Mouse (Mus musculus): Measurements from ENCODE around the gene Prkcq.

Prkcq gene

DNA sequence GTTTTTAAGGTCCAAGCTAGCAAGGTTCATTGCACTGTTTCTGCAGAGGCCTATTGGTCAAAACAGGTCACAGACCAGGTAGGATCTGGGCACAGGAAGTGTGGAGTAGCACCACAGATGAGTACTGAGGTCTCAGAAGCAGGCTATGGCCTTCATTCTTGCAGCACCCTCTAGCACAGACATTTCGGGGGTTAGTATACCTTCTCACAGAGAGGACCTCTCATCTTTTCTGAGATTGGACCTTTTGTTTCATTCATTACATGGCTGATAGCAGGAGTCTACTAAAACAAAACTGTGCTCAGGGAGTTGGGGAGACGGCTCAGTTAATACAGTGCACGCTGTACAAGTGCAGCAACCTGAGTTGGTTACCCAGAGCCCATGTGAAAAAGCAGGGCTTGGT is 14.7 kb downstream of the Prkcq start:
- no peak for DNase-seq (ENCODE audit: low spot score)

DNA sequence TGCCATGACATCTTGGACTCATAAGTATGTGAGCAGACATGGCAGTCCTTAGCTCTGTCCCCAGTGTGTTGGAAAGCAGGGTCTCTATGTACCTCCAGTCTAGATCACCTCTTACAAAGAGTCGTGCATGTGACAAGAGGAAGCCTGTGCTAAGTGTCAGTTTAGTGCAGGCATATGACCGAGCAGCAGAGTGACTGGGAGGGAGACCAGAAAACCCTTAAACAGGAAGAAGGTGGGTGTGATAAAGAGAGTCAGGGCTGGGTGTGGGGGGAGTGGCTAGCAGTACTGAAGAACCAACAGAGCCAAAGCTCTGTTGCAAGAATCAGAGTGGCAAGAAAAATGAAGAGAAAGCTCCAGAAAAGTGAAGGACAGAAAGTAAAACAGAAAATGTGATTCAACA is 15.3 kb downstream of the Prkcq start:
- no peak for DNase-seq (ENCODE audit: low spot score)

DNA sequence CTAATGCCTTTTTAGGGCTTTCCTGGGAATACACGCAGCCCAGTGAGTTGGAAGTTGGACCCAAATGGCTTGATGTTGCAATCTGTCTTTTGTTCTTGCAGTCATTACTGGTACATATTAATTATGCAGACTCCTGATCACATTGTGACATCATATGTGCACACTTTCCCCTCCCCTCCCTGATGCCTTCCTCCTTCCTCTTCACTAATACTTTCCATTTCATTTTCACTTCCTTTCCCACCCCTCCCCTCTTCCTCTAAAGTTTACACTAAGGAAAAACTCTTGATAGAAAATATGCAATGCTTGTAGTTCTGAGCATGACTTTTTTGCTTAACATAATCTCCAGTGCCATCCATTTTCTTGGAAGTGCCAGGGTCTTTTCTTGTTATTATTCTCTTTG is 16.4 kb downstream of the Prkcq start:
- DNase-seq (ENCODE audit: low spot score), result no peak

DNA sequence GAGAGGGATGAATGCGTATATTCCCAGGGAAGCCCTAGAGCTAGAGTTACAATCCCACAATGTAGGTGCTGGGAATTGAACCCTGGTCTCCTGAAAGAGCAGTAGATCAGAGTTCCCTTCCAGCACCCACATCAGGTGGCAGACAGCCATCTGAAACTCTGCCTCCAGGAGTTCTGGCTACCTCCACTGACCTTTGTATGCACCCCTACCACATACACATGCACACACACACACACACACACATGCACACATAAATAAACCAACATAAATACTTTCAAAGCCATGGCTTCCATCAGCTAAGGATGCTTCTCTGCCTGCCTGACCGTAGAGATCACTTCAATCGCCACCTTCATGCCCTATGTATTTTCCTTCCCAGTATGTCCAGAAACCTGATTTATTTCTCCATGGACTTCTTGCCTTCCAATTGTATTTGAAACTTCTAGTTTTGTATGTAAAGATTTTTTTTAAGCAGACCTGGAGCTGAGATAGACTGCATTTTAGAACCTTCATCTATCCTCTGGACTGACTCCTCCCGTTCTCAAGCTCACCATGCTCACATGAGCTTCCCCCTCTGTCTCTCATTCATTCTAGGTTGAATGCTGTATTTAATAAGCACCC is 17.4 kb downstream of the Prkcq start:
- no peak for DNase-seq (ENCODE audit: low spot score)

DNA sequence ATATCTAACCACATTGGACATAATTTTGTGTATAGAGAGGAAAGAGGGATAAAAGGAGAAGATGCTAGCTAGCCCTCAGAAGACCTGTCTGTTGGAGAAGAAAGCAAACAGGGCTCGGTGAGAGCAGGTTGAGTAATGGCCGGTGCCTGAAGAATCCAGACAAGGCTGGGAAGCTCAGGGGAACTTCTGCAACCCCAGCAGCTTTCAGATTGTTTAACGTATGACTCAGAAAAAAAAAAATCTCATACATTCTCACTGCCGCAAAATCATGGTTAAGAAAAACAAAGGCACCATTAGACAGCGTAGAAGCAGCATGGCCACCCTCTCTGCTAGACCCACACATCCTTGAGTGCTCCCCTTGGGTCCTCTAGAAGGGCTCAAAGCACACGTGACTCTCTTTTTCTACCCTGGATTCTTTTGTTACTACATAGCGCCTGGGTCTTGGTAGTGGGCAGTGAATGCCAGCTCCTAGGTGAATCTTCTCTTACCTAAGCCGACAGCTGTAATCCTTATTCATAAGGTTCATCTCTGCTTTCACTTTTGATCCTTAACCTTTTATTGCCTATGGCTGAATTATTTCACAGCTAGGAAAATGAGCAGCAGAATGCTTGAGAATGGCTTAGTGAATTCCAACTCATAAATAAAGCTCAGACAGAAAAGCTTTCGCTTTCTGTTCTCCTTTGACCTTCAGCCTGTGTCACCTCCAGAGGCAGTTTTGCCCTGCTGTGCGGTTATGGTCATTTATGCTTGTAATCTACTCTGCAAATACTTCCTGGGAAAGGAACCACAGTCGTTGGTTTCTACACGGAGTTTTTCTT is 20.6 kb downstream of the Prkcq start:
- DNase-seq (ENCODE audit: low spot score), result no peak

DNA sequence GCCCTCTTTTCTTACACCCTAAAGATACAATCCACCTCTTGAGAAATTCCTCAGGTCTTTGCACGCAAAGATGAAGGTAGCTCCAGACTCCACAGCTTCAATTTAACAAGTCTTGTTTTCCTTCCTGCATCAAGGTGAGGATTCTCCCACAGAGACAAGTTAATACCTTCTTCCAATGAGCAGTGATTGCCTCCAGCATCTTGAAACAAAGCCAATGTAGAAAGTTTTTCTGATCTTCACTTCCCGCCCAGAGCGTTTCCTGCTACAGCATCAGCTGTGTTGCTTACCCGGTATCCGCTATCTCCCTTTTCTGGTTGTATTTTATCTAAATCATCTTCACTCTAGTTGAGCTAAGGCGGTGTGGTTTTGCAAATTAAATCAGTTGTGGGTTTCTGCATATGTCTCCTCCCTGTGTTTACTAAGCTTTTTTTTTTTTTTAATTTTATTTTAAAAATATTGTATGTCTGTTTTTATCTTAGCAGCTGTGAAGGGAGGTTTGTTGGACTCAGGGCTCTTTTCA is 21.3 kb downstream of the Prkcq start:
- DNase-seq (ENCODE audit: low spot score), result no peak

DNA sequence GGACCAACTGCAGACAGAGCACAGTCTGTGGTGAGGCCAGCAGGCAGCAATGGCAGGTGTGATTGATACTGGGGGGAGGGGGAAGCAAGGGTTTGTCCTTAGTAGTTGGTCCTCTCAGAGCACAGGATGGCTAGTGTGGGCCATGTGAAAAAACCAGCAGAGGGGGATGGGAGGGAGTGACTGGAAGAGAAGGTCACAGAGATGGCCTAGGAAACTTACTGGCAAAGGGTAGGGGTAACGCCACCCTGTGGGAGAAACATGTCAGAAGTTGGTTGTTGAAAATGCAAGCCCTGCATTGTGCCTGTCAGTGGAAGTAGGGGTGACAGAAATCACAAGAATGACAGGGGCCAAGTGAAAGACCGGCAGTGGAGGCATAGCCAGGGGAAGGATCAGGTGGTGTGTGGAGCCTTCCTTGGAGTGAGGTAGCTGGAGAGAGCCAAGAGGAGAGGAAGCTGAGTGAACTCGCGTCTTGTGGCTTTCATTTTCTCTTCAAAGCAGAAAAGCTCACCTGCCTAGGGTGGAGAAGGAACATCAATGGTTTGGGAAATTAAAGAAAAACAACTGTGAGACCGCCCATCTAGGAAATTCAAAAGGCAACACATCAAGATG is 22.9 kb downstream of the Prkcq start:
- DNase-seq (ENCODE audit: low spot score), result no peak

DNA sequence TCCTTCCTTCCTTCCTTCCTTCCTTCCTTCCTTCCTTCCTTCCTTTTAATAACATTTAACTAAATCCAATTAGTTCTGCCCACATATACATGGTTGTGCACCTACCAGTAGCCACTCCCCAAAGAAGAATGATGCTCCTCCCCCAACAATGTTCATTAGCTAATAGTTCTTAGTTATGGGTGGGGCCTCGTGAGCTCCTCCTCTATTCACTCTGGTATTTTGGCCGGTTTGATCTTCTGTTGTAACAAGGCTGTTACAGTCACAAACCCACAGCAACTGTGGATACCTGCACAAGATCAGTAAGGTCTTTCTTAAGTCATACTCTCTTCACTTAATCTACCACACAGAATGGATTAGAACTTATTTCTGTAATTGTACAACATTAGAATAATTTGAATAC is 24.2 kb downstream of the Prkcq start:
- no peak for DNase-seq (ENCODE audit: low spot score)

DNA sequence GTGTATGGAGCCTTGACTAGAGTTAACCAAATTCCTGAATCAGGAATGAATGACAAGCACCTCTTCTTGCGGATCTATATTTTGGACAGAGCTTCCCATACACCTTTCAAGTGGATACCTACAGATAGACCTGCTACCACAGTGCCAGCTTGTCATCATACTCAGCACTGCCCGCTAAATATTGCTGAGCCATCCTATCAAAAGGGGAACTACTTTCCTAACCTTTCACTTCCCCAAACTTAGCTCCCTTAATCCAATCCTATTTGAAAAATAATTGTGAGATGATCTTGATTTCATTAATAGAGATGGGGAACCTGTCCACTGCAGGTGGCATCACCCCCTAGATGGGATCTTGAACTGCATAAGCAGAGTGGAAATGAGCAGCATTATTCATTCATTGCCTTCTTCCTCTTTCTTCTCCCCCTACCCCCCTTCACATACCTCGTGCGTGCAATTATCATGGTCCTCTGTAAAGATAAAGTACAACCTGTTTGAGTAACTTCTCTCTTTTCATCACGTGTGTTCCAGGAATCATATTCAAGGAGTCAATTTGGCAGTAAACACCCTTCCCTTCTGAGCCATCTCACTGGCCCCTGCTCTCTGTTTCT is 25.1 kb downstream of the Prkcq start:
- DNase-seq (ENCODE audit: low spot score), result no peak

DNA sequence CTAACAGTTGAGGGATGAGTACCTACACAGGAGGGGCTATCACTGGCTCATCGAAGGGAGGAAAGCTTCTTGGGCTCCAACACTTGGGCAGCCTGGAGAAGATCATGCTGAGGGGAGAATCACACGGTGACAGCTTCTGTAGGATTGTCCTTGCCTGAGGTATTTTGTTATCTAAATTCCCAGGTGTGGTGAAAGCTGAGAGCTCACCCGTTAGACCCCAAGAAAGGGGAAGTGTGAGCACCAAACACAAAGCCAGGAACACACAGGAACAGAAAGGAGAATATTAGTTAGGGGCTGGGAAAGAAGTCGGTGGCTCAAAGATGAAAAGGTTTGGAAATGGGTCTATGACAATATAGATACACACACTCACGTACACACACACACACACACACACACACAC is 27.7 kb downstream of the Prkcq start:
- DNase-seq (ENCODE audit: low spot score), result no peak

DNA sequence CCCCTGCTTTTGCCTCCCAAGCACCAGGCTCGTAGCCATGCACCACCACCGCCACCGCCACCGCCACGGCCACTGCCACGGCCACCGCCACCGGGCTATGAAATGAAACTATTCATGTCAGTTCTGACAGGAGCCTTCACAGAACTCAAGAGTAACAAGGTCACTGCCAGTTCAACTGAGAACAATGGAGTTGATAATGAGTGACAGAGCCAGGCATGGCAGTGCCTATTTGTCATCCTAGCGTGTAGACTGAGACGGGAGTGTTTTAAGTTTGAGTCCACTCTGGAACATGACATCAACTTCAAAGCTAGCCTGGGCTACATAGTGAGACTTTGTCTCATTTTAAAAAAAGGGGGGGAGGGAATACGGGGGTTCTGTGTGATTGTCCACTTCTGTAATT is 30.9 kb downstream of the Prkcq start:
- no peak for DNase-seq (ENCODE audit: low spot score)

DNA sequence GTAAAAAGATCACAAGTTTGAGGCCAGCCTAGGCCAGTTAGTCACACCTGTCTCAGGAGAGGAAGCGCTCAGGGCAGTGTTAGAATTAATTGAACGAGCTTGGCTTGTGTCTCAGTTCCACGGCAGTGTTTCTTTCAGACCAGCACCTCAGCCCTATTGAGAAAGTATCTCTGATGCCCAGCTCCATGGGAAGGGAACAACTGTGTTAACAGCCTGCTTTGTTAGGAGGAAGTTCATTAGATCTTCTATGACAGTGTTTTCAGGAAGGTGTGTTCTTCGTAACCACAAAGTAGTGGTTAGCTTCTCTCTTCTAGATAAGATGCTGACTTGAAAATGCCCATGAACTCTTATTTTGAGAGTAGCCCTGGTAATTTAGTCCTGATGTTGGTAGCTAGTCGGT is 31.4 kb downstream of the Prkcq start:
- no peak for DNase-seq (ENCODE audit: low spot score)

DNA sequence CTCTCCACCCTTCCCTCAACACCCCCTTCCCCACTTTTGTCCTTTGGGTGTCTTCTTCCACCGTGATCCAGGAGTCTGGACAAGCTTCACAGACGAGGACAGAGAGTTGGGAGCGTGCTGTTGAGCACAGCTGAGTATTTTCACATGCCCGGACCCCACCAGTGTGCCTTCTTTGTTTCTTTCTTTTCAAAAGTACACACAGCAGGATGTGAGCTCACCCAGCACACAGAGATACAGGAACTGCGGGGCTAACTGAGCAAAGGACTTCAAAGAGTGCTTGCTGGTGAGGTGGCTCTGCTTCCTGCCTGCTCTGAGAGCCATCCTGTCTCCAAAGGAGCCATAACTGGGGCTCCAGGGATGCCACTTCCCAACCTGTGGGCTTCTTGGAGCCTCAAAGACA is 32.3 kb downstream of the Prkcq start:
- DNase-seq (ENCODE audit: low spot score), result no peak

DNA sequence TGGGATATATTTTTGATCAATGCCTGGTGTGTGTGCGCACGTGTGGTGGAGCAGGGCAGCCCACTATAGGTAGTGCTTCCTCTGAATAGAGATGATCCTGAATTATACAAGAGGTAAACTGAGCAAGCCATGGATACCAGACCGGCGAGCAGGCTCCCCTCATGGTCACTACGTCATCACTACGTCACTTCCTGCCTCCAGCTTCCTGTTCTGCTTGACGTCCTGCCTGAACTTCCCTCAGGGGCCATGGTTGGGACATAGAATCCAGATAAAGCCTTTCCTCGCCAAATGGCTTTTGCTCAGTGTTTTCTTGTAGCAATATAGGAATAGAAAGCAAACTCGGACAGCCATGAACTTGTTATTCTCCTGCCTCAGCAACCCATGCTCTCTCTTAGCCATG is 33.1 kb downstream of the Prkcq start:
- no peak for DNase-seq (ENCODE audit: low spot score)

DNA sequence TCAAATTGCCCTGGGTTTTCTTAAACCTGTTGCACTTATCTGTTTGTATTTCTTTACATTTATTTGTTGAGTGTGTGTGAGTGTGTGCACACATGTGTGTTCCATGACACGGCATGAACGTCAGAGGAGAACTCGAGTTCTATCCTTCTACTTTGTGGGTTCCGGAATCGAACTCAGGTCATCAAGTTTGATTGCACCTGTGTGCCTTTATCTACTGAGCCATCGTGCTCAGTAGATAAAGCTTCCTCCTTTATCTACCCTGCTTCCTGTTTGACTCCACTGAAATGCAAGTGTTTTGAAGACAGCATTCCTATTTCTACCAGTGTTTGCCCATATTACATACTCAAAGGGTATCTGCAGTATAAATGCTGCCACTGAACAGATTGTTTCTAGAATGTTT is 33.8 kb downstream of the Prkcq start:
- no peak for DNase-seq (ENCODE audit: low spot score)

DNA sequence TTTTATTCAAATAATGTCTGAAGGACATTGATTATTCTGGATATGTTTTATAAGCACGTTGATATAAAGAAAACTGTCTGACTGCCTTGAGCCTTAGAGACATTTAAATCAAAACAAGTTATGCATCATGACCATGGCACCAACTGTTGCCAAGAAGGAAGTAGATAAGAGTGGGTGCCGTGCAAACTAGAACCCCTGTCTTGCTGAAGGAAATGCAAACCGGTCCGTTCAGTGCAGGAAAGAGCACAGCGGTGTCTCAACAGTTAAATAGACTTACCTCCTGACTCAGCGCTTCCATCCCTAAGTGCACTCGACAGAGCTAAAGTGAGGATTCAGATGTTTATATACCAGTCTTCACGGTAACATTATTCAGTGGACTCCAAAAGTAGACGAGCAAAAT is 36.4 kb downstream of the Prkcq start:
- no peak for DNase-seq (ENCODE audit: low spot score)

DNA sequence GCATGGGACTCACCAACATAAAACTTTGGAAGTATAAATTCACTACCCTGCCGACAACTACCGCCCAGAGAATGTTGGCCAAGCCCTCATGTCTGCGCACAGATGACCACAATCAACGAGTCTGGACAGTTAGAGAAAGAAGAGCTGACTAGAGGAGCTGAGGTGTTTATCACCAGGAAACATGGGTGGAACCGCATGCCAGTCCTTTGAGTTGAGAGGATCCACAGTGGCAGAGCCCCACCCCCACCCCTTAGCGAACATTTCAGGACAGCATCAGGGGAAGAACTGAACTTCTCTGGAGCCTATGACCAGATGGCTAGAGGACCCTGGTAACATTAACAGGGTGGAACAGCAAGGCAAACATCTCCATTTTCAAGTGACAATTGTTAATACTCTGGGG is 37.4 kb downstream of the Prkcq start:
- no peak for DNase-seq (ENCODE audit: low spot score)

DNA sequence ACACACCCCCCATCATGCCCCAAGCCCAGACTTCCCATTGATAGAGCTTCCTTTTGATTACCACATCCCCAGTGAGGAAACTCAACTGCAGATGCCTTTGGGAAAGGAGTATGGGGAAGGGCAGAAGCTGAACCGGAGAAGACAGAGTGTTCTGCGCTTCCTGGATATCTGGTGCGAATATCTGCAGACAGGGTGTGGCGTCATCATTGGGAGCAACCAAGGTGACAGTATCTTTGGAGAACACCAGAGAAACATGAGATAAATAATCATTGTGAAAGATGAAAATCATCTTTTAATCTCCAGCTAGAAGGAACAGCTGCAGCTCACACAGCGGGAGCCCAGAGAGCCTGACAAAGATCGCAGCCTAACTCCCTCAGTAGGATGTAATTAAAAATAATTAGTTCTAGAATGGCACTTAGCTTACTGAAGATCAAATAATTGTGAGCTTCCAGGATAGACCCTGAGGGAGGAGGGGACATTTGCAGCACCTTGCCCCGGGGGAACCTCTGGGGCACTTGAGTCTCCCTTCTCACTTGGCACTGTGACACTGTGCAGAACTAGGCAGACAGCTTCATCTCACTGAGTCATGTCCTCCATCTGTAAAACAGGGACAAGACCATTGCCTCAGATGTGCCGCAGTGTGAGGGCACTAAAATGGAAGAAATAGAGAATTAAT is 38.5 kb downstream of the Prkcq start:
- DNase-seq (ENCODE audit: low spot score), result peak; percentile 55

DNA sequence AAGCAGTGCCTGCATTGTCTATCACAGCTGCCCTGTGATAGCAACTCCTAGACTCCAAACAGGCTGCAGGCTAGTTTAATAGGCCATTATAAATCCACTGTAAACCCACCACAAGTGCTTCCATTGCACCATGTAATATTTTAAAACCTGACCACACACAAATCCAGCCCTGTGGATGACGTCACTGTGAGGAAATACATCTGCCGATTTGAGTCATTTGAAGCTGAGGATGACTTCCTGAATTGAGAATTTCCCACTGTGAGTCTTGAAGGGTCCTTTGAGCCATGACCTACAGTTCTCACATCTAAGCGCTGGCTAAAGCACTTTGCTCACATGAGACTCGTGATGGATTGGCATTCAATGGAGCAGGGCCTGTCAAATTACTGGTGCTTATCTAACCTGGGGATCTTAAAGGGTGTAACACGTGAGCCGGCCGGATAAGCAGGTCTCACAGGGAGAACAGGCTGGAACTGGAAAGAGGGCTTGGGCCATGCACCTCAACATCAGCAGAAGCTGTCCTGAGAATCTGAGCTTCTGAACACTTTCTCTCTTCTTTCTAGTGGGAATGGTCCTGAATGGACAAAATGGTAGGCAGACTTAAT is 40.2 kb downstream of the Prkcq start:
- no peak for DNase-seq (ENCODE audit: low spot score)

DNA sequence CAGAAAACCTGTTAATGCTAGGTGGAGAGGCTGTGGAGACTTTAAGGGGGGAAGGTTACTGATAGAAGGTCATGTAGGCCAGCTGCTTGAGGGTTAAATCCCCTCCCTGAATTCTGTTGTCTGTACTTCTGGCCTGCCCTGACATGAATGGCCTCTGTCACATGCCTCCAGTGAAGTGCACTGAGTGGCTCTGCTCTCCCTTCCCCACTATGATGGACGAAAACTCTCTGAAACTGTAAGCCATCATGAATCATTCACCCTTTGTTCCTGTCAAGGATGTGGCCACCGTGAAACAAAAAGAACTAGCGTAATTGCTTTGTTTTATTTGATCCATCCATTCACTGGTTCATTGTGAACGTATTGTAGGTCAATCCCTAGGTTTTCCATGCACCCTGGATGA is 44.5 kb downstream of the Prkcq start:
- no peak for DNase-seq (ENCODE audit: low spot score)

DNA sequence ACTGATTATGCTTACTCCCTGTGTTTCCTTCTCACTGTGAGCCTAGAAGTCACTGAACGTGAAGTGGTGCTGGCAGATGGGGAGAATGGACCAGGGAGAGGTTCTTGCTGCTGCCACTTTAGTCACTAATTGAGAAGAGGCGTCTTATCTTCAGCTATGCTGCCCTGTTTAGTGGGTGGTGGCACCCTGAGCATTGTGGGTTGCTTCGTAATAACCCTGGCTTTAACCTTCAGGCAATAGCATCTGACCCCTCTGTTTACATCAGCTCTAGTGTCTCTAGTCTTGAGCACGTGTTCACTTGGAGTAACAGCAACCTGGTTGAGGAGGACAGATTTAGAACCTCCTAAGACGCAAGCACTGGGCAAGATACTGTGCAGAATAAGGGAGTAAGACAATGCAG is 44.9 kb downstream of the Prkcq start:
- no peak for DNase-seq (ENCODE audit: low spot score)

DNA sequence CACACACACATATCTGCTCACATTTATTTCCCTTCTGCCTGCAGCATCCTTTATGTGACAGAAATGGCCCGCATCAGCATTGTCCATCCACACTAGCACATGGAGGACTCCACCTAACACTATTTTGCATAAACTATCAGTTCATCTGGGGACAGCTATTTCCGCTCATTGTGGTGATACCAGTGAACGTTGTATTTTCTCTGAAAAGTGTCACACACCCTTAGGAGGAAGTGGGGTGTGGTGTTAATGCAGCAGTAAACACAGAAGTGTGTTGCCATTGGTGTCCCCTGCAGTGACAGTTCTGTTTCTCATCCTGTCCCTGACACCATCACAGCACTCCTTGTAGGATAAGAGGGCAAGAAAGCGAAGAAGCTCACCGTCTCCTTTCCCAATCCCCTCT is 46.2 kb downstream of the Prkcq start:
- no peak for DNase-seq (ENCODE audit: low spot score)

All from retina, embryonic 14.5 days (tissue).